Mouse (Mus musculus): Measurements from ENCODE around the gene Tm9sf3. TPM values are rescaled to one million over a fixed set of nuclear protein-coding genes. Genes with fewer than 3 reads are reported as not detected.

Gene Tm9sf3
- total and polyA plus RNA-seq, 3 experiments, result 34.3 to 114 (median 103) TPM

DNA sequence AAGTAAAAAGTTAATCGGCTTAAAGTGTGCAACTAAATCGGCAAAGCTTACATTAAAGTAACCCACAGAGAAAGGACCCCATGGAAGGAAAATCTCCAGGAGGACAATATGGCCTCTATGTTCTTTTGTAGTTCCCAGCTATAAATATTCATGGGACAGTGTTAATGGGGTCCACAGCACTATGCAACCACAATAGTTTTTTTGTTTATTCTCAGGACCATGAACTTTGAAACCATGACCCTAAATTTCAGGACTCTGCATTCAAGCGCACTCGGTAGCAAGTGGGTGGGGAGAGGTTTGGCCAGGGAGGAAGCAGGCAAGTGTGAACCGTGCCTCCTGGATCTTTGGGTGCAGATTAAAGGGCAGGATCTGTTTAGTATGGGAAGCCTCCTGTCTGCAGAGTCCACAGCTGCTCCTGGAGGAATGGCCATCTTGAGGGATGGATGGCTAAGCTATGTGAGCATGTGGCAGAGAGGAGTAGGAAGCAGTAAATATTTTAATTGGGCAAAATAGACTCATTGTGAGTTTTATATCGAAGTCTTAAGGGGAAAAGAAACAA lies 72.8 kb downstream of the Tm9sf3 start:
- H3K27me3 ChIP-seq (ENCODE audit: control insufficient read depth in 1 of 2, insufficient read depth in 2 of 2, low read length in 2 of 2), result no peaks in the 10 kb centered on the region
- no peak overlapping the region for H3K27ac ChIP-seq (ENCODE audit: control insufficient read depth, low read depth, low read length)
- TF ChIP-seq EP300 (IDR thresholded peaks at IDR 0.05; ENCODE audit: low read depth in 1 of 2, low read length in 2 of 2) (no peak), ZKSCAN1 (IDR thresholded peaks at IDR 0.05; ENCODE audit: low read depth, low read length) (no peak), ETS1 (IDR thresholded peaks at IDR 0.05; ENCODE audit: low read depth, low read length) (no peak), POLR2A (IDR thresholded peaks at IDR 0.05; ENCODE audit: control insufficient read depth in 1 of 2, insufficient read depth in 1 of 2, low read depth in 1 of 2, low read length in 2 of 2, poor library complexity in 1 of 2) (no peak), NELFE (IDR thresholded peaks at IDR 0.05; ENCODE audit: low read depth, low read length) (no peak), ZNF384 (IDR thresholded peaks at IDR 0.05; ENCODE audit: low read depth, low read length) (no peak), MAX (IDR thresholded peaks at IDR 0.05; ENCODE audit: low read length) (no peak)
- no peak overlapping the region for H3K9ac ChIP-seq (ENCODE audit: control insufficient read depth, low read depth, low read length, poor library complexity, severe bottlenecking)
- H3K79me2 ChIP-seq (ENCODE audit: control insufficient read depth, insufficient read depth, low read length, poor library complexity), result no peaks in the 10 kb centered on the region
- no peak overlapping the region for H3K4me3 ChIP-seq (ENCODE audit: control insufficient read depth in 1 of 2, insufficient read depth in 1 of 2, low read depth in 2 of 2, low read length in 2 of 2)
- DNase-seq (ENCODE audit: low read depth, low spot score), result no peak
- no peaks in the 10 kb centered on the region for H3K4me1 ChIP-seq (ENCODE audit: control insufficient read depth in 1 of 2, insufficient read depth in 2 of 2, low read length in 2 of 2)
- no peaks in the 10 kb centered on the region for H3K9me3 ChIP-seq (replicated peaks; ENCODE audit: insufficient read depth, low read length)
- H3K36me3 ChIP-seq (ENCODE audit: control insufficient read depth in 1 of 2, insufficient read depth in 2 of 2, low read length in 2 of 2), result no peaks in the 10 kb centered on the region

DNA sequence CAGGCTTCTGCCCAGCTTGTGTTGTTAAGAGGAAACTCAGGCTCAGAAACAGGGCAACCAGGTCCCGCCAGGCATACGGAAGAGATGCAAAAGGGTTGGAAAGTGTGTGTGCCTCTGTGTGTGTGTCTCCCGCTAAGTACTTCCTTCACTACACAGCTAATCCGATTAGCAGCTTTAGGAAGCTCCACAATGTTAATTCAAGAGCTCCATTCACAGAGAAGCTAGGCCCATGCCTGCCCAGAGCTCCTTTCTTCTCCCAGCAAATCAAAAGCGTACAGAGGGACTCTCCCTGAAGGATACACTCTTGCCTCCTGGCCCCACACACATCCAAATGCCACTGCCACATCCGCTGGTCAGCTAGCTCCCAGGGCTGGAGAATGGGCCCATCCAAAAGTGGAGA lies 86.5 kb downstream of the Tm9sf3 start:
- no peaks in the 10 kb centered on the region for H3K9me3 ChIP-seq (replicated peaks; ENCODE audit: insufficient read depth, low read length)
- no peak for TF ChIP-seq NRF1 (IDR thresholded peaks at IDR 0.05; ENCODE audit: insufficient read depth, low read depth, low read length, poor library complexity, severe bottlenecking)
- no peak overlapping the region for H3K27ac ChIP-seq (ENCODE audit: control insufficient read depth, low read depth, low read length)
- H3K4me1 ChIP-seq (ENCODE audit: control insufficient read depth in 1 of 2, insufficient read depth in 2 of 2, low read length in 2 of 2), result no peaks in the 10 kb centered on the region
- H3K27me3 ChIP-seq (ENCODE audit: control insufficient read depth in 1 of 2, insufficient read depth in 2 of 2, low read length in 2 of 2), result no peaks in the 10 kb centered on the region
- H3K36me3 ChIP-seq (ENCODE audit: control insufficient read depth in 1 of 2, insufficient read depth in 2 of 2, low read length in 2 of 2), result no peaks in the 10 kb centered on the region
- no peak overlapping the region for H3K9ac ChIP-seq (ENCODE audit: control insufficient read depth, low read depth, low read length, poor library complexity, severe bottlenecking)
- no peak for DNase-seq (ENCODE audit: low read depth, low spot score)
- no peak overlapping the region for H3K4me3 ChIP-seq (ENCODE audit: control insufficient read depth in 1 of 2, insufficient read depth in 1 of 2, low read depth in 2 of 2, low read length in 2 of 2)
- H3K79me2 ChIP-seq (ENCODE audit: control insufficient read depth, insufficient read depth, low read length, poor library complexity), result no peaks in the 10 kb centered on the region

DNA sequence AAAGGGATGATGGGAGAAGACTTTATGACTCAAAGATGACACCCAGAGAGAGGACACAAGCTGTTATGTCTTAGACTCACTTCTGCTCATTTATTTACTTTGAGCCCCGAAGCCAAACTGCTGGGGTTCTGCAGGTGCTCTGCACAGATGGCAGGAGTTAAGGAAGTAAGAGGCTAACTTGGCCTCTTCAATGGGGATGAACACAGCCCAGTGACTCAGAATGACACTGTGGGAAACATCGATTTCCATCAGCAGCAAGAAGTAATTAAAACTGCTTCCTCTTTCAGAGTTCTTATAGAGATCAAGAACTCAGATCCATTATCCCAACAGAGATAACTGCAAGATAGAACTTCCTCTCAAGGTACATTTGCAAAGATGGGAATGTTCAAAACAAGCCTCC lies 86.9 kb downstream of the Tm9sf3 start:
- DNase-seq (ENCODE audit: low read depth, low spot score), result no peak
- no peaks in the 10 kb centered on the region for H3K27me3 ChIP-seq (ENCODE audit: control insufficient read depth in 1 of 2, insufficient read depth in 2 of 2, low read length in 2 of 2)
- no peaks in the 10 kb centered on the region for H3K4me1 ChIP-seq (ENCODE audit: control insufficient read depth in 1 of 2, insufficient read depth in 2 of 2, low read length in 2 of 2)

DNA sequence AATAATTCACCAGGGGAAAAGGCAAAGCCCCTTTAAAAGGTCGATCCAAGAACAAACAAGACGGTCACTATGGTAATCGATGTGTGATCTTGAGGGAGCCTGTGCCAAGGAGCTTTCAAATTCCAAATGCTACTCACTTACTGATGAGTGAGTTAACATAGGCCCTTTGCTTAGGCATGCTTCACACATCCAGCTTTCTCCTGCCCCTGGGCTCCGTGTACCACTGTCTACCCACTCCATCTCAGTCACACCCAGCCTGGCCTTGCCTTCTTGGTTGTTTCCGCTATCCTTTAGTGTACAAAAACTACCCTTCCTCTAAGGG lies 97.9 kb downstream of the Tm9sf3 start:
- H3K27me3 ChIP-seq (ENCODE audit: control insufficient read depth in 1 of 2, insufficient read depth in 2 of 2, low read length in 2 of 2), result peaks cover 0 to 2% of the 10 kb centered on the region in 2 experiments; a peak in 2 of 4 replicates
- no peaks in the 10 kb centered on the region for H3K36me3 ChIP-seq (ENCODE audit: control insufficient read depth in 1 of 2, insufficient read depth in 2 of 2, low read length in 2 of 2)
- no peak overlapping the region for H3K27ac ChIP-seq (ENCODE audit: control insufficient read depth, low read depth, low read length)
- no peak for DNase-seq (ENCODE audit: low read depth, low spot score)
- no peaks in the 10 kb centered on the region for H3K79me2 ChIP-seq (ENCODE audit: control insufficient read depth, insufficient read depth, low read length, poor library complexity)
- no peak overlapping the region for H3K4me3 ChIP-seq (ENCODE audit: control insufficient read depth in 1 of 2, insufficient read depth in 1 of 2, low read depth in 2 of 2, low read length in 2 of 2)
- H3K9ac ChIP-seq (ENCODE audit: control insufficient read depth, low read depth, low read length, poor library complexity, severe bottlenecking), result no peak overlapping the region
- H3K4me1 ChIP-seq (ENCODE audit: control insufficient read depth in 1 of 2, insufficient read depth in 2 of 2, low read length in 2 of 2), result no peaks in the 10 kb centered on the region
- no peaks in the 10 kb centered on the region for H3K9me3 ChIP-seq (replicated peaks; ENCODE audit: insufficient read depth, low read length)
- TF ChIP-seq TBP (IDR thresholded peaks at IDR 0.05; ENCODE audit: low read depth, low read length) (no peak), EP300 (IDR thresholded peaks at IDR 0.05; ENCODE audit: low read depth in 1 of 2, low read length in 2 of 2) (no peak), TCF12 (IDR thresholded peaks at IDR 0.05; ENCODE audit: low read depth, low read length) (no peak), ELF1 (IDR thresholded peaks at IDR 0.05; ENCODE audit: low read depth, low read length) (no peak), GATA1 (IDR thresholded peaks at IDR 0.05; ENCODE audit: low read depth, low read length) (no peak), NELFE (IDR thresholded peaks at IDR 0.05; ENCODE audit: low read depth, low read length) (no peak), GABPA (IDR thresholded peaks at IDR 0.05; ENCODE audit: low read depth, low read length) (no peak), RAD21 (IDR thresholded peaks at IDR 0.05; ENCODE audit: low read depth, low read length) (no peak), JUND (IDR thresholded peaks at IDR 0.05; ENCODE audit: low read depth, low read length) (no peak), MEF2A (IDR thresholded peaks at IDR 0.05; ENCODE audit: extremely low read depth, insufficient replicate concordance, low read depth, low read length, poor library complexity, severe bottlenecking) (no peak), NRF1 (IDR thresholded peaks at IDR 0.05; ENCODE audit: insufficient read depth, low read depth, low read length, poor library complexity, severe bottlenecking) (no peak), SIN3A (IDR thresholded peaks at IDR 0.05; ENCODE audit: low read length) (no peak), RCOR1 (IDR thresholded peaks at IDR 0.05; ENCODE audit: low read depth, low read length) (no peak), BHLHE40 (IDR thresholded peaks at IDR 0.05; ENCODE audit: borderline replicate concordance, low read depth, low read length) (no peak), ZMIZ1 (IDR thresholded peaks at IDR 0.05; ENCODE audit: low read depth, low read length) (no peak)

More for the DNA sequence above, 86.9 kb downstream of the Tm9sf3 start:
- Histone ChIP-seq H3K27ac (ENCODE audit: control insufficient read depth, low read depth, low read length) (no peak overlapping the region), H3K36me3 (ENCODE audit: control insufficient read depth in 1 of 2, insufficient read depth in 2 of 2, low read length in 2 of 2) (no peaks in the 10 kb centered on the region), H3K9me3 (replicated peaks; ENCODE audit: insufficient read depth, low read length) (no peaks in the 10 kb centered on the region), H3K4me3 (ENCODE audit: control insufficient read depth in 1 of 2, insufficient read depth in 1 of 2, low read depth in 2 of 2, low read length in 2 of 2) (no peak overlapping the region), H3K79me2 (ENCODE audit: control insufficient read depth, insufficient read depth, low read length, poor library complexity) (no peaks in the 10 kb centered on the region), H3K9ac (ENCODE audit: control insufficient read depth, low read depth, low read length, poor library complexity, severe bottlenecking) (no peak overlapping the region)
- TF ChIP-seq MAZ (IDR thresholded peaks at IDR 0.05; ENCODE audit: low read depth, low read length) (no peak), RAD21 (IDR thresholded peaks at IDR 0.05; ENCODE audit: low read depth, low read length) (no peak)
